Mouse (Mus musculus): Measurements from ENCODE around the gene Aff1.

Gene Aff1

DNA sequence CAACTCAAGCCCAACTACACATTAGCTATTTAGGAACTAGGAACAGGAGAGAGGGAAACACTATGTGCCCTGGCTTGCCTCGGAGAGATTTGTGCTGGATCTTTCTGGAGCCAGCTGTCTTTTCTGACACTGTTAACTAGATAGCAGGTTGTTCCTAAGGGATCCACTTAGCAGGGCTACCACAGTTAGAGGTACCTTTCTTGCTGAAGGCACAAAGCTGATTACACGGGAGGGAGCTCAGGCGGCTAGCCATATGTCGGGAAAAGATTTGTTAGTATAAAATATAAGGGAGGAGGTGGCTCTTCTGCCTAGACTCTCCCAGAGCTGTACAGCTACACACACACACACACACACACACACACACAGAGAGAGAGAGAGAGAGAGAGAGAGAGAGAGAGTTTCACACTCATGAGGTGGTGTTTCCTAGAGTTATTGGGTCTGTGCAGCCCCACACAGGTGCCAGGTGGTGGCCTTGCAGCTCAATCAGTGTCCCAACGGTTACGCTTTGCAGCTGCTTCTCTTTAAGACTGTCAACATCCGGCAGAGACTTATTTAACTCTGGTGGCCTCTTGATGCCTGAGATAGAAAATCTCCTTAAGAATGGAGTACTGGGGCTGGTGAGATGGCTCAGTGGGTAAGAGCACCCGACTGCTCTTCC lies 34.2 kb downstream of the Aff1 start:
- DNase-seq (ENCODE audit: low spot score in 2 of 2), result no peak

DNA sequence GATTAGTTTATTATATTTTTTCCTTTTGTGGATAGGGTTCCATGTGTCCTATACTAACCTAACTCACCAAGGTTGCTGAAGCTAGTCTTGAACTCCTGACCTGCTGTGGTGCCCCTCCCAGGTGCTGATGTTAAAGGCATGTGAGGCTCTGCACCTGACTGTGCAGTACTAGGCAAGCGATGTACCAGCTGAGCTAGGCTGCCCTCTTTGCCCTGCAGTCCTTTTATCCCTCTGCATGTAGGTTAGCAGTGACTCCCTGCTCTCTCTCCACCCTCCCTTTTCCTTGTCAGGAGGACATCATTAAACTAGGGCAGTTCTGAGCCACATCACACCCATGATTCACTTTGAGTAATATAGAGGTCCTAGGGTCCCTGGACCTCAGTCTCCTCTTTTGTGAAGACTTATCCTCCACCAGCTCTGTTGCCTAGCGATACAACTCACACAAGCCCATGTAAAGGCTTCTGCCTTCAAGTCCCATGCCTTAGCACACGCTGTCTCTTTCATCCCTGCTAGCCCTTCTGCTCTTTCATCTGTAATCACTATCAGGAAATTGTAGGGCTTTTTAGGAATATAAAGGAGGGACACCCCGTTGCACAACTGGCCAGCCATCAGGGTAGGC lies 35.7 kb downstream of the Aff1 start:
- DNase-seq (ENCODE audit: low spot score in 2 of 2), result no peak

GRCm38 (mm10) chr5:103729225-103729624 lies 37.1 kb downstream of the Aff1 start:
- DNase-seq (ENCODE audit: low spot score in 2 of 2), result no peak

DNA sequence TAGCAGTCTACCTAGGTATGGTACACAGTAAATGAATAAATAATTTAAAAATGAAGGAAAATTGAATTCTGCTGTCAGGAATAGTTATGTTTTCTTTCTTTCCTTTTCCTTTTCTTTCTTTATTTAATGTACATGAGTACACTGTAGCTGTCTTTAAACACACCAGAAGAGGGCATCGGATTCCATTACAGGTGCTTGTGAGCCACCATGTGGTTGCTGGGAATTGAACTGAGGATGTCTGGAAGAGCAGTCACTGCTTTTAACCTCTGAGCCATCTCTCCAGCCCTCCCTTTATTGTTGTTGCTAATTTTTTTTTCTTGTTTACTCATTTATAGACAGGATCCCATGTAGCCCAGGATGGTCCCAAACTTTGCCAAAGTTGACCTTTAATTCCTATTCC lies 38.0 kb downstream of the Aff1 start:
- DNase-seq (ENCODE audit: low spot score in 2 of 2), result no peak

- no peak for DNase-seq (ENCODE audit: low spot score in 2 of 2)
Measured at GRCm38 (mm10) chr5:103730727-103731126, 38.6 kb downstream of the Aff1 start.

- no peak for DNase-seq (ENCODE audit: low spot score in 2 of 2)
Measured at GRCm38 (mm10) chr5:103732581-103732980, 40.4 kb downstream of the Aff1 start.

GRCm38 (mm10) chr5:103735411-103736112 lies 43.4 kb downstream of the Aff1 start:
- no peak for DNase-seq (ENCODE audit: low spot score in 2 of 2)

- DNase-seq (ENCODE audit: low spot score in 2 of 2), result no peak
Measured at GRCm38 (mm10) chr5:103736553-103737207, 44.5 kb downstream of the Aff1 start.

GRCm38 (mm10) chr5:103737208-103738066 lies 45.3 kb downstream of the Aff1 start:
- DNase-seq (ENCODE audit: low spot score in 2 of 2), result peak; percentile 57 to 59

DNA sequence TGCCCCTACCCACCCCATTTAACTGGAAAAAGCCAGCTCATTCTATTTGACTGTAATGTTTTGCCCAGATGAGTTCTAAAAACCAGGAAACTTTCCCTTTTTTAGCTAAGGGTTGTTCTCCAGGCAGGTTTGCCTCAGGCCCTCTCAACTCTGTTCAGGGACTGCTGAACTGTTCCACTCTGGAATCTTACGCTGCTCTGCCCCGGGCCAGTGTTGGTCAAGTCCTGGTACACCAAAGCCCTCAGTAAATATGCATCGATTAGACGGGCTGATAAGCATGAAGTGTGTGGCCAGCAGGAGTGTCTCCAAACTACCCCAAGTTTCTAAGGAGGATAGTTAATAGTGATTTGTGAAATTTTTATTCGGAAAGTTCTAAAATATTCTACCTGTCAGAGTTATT lies 46.3 kb downstream of the Aff1 start:
- no peak for DNase-seq (ENCODE audit: low spot score in 2 of 2)

- no peak for DNase-seq (ENCODE audit: low spot score in 2 of 2)
Measured at GRCm38 (mm10) chr5:103739163-103739562, 47.0 kb downstream of the Aff1 start.

DNA sequence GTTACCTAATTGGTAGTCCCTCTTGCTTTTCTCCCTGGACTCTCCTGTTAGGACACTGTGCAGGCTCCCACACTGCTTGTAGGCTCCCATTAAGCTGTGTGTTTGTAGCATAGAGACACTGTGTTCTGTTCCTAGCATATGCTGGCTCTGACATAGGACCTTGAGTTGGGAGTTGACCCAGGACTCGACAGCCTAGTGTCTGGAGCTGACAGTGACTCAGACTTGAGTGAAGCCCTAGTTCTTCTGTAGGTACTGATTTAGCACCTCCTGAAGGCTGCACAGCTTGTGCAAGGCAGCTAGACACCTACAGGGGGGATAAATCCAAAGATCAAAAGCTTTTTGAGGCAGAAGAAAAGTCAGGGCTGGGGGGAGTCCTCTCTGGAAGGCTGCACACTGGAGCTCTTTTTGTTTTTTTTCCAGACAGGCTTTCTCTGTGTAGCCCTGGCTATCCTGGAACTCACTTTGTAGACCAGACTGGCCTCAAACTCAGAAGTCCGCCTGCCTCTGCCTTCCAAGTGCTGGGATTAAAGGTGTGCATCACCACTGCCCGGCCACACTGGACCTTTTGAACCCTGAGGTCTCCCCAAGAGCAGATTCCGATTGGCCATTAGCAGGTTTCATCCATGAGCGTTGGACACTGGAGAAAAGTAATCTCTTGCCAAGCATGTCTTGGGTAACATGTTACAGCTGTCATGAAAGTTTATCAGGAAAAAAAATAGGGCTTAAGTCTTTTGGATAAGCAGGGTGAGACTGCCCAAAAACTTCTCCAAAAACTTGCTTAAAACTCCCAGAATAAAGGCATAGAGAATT lies 48.1 kb downstream of the Aff1 start:
- DNase-seq (ENCODE audit: low spot score in 2 of 2), result no peak

GRCm38 (mm10) chr5:103740903-103741246 lies 48.7 kb downstream of the Aff1 start:
- no peak for DNase-seq (ENCODE audit: low spot score in 2 of 2)

- DNase-seq (ENCODE audit: low spot score in 2 of 2), result no peak
Measured at GRCm38 (mm10) chr5:103741443-103741842, 49.3 kb downstream of the Aff1 start.

- no peak for DNase-seq (ENCODE audit: low spot score in 2 of 2)
Measured at GRCm38 (mm10) chr5:103741992-103742391, 49.8 kb downstream of the Aff1 start.

GRCm38 (mm10) chr5:103744531-103744930 lies 52.4 kb downstream of the Aff1 start:
- DNase-seq (ENCODE audit: low spot score in 2 of 2), result no peak

DNA sequence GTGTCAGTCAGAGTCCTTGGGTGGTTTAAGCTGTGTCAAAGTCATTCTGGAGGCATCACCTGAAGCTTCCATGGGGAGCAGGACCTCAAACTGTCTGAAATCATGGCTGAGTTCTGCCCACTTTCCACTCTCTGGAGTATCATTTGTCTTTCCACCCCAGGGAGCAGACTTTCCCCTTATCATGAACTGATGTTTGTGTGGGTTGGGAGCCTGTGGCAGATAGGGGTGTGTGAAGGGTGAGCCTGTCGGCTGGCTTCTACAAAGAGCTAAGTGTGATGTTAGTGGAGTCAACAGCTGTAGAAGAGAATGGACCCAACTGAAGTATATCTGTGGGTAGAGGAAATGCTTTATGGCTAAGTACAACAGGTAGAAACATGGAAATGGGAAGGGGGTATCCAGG lies 53.5 kb downstream of the Aff1 start:
- DNase-seq (ENCODE audit: low spot score in 2 of 2), result no peak

- no peak for DNase-seq (ENCODE audit: low spot score in 2 of 2)
Measured at GRCm38 (mm10) chr5:103746561-103747085, 54.4 kb downstream of the Aff1 start.

DNA sequence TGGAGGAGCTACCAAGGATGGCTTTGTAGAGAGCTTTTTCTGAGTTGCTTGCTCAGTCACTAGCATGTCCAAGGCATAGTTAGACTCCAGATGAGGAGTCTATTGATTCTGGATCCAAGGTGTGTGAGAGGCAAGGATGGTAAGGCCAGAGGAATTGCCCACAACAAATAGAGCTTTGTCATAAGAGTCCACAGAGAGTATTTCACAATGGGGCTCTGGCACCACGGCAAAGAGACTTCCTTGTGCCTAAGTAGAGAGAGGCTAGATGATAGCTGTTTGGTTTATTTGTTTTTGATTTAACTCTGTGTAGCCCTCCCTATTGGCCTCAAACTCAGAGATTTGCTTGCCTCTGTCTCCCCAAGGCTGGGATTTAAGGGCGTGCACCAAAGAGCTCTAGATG lies 54.9 kb downstream of the Aff1 start:
- DNase-seq (ENCODE audit: low spot score in 2 of 2), result no peak

- DNase-seq (ENCODE audit: low spot score in 2 of 2), result no peak
Measured at GRCm38 (mm10) chr5:103748343-103748742, 56.2 kb downstream of the Aff1 start.

All from spleen, postnatal 14 days (tissue).